Mouse (Mus musculus) embryo, embryonic 10 days (tissue): ENCODE data around the gene Btd.

Experiments used
- DNase-seq: peaks from one replicate; pipeline ENCODE4 v3.0.0-alpha.2; 2015; ENCODE audit warnings: low spot score

Gene Btd

GRCm38 (mm10) chr14:31700376-31700775 is 59.5 kb downstream of the Btd start:
- DNase-seq, result no peak

GRCm38 (mm10) chr14:31709343-31709742 is 68.5 kb downstream of the Btd start:
- DNase-seq, result no peak

DNA sequence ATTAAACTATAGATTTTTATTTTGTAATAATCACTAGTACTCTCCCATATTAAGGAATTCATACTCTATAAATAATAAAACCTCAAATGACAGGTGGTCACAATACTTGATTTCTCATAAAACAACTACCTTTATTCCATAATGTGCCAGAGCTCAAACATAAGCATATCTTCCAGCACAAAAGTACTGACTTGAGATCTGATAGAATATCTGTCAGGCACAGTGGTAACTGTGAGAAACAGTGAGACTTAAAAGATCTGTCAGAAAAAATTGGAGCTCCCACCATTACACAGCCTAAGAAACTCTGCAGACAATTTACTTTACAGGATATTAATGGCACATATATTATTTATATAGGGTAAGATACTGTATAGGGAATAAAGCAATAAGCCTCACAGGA is 74.8 kb downstream of the Btd start:
- DNase-seq, result no peak

DNA sequence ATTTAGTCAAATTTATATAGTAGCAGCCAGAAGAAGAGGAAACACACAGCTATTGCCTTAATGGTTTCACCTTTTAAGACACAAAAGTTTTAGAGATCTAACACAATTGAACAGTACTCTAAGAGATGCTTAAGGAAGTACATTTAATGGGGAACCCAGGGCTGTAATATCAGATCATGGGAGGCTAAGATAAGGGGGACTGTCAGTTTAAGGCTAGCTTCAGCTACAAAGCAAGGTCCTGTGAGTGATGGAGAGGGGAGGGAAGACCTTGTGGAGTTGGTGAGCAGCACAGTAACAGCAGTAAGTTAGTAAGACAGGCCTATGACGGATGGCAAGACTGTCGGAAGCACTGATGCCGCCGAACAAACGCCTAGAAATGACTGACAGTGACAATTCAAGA is 76.5 kb downstream of the Btd start:
- DNase-seq, result no peak
